Mouse (Mus musculus) neural tube, embryonic 15.5 days (tissue): ENCODE results near the gene Gm39566. TPM values are rescaled to one million over a fixed set of nuclear protein-coding genes. Genes with fewer than 3 reads are reported as not detected.
A peak's percentile ranks its signal among the peaks of the same experiment; 100 is the strongest.
"Not testable (repeated sequence)": the region's sequence is repeated elsewhere in the genome, so short reads cannot be mapped to it uniquely, and the experiment has no call there.

Source experiments
- ATAC-seq: fragments of 200-750 bp; cut with Nextera tagmentation; 2 replicates; pipeline ENCODE4 v1.8.0; 2017; ENCODE audit warnings: mild to moderate bottlenecking, moderate TSS enrichment, moderate library complexity; ENCODE audit not compliant: low FRiP score
- H3K27ac ChIP-seq: fragments of 300-500 bp; sonication (generic); replicated peaks from 2 replicates; pipeline ENCODE4 v1.5.1; 2015; ENCODE audit warnings: mild to moderate bottlenecking, inconsistent platforms
- H3K27me3 ChIP-seq: fragments of 300-500 bp; sonication (generic); replicated peaks from 2 replicates; pipeline ENCODE4 v1.6.1; 2015; ENCODE audit warnings: inconsistent platforms
- H3K36me3 ChIP-seq: fragments of 300-500 bp; sonication (generic); 2 replicates; pipeline ENCODE4 v1.6.1; 2015; ENCODE audit warnings: inconsistent platforms
- H3K4me1 ChIP-seq: fragments of 300-500 bp; sonication (generic); 2 replicates; pipeline ENCODE4 v1.6.1; 2015; ENCODE audit warnings: inconsistent platforms
- H3K4me2 ChIP-seq: fragments of 300-500 bp; sonication (generic); 2 replicates; pipeline ENCODE4 v1.6.1; 2015; ENCODE audit warnings: inconsistent platforms, mild to moderate bottlenecking, moderate library complexity
- H3K4me3 ChIP-seq: fragments of 300-500 bp; sonication (generic); replicated peaks from 2 replicates; pipeline ENCODE4 v1.5.1; 2015; ENCODE audit warnings: mild to moderate bottlenecking, inconsistent platforms
- H3K9ac ChIP-seq: fragments of 300-500 bp; sonication (generic); replicated peaks from 2 replicates; pipeline ENCODE4 v1.6.1; 2015; ENCODE audit warnings: mild to moderate bottlenecking, inconsistent platforms
- H3K9me3 ChIP-seq: fragments of 300-500 bp; sonication (generic); replicated peaks from 2 replicates; pipeline ENCODE4 v1.6.1; 2016; ENCODE audit warnings: inconsistent platforms
- WGBS: fragments of 180-500 bp; shearing (Covaris S2); methylation state at CpG from one replicate; pipeline ENCODE4 v1.1.7; 2015; ENCODE audit warnings: mixed read lengths; 5-methylcytosine and 5-hydroxymethylcytosine counted together
- polyA plus RNA-seq: library from polyadenylated mRNA; unstranded; fragments of >200 nt; fragmentation: Nextera tagmentation; extraction: Ambion mirVana; gene quantifications from 2 replicates; pipeline ENCODE4 v1.2.1, GENCODE M21; 2015

Gene Gm39566
- polyA plus RNA-seq: not detected in 2 replicates

GRCm38 (mm10) chr11:69815155-69815554 is at the start of gene Gm39566:
Gene Gm39566, minus strand, starts transcription at chr11:69815298.
- no peaks in the 10 kb centered on the region for H3K4me1 ChIP-seq
- H3K9ac ChIP-seq: no peak within 1 kb of the TSS
- H3K9me3 ChIP-seq: 0 out of 2 replicates have a peak, but pooled peaks cover 3% of the 10 kb centered on the region
- no peaks in the 10 kb centered on the region for H3K27me3 ChIP-seq
- no peak within 1 kb of the TSS for H3K4me3 ChIP-seq
- H3K4me2 ChIP-seq: no peak within 1 kb of the TSS
- WGBS: 69% methylated on average over 10 of the region's 10 CpGs
- H3K27ac ChIP-seq: no peak within 1 kb of the TSS
- no peak for ATAC-seq
- no peaks in the 10 kb centered on the region for H3K36me3 ChIP-seq

GRCm38 (mm10) chr11:69864138-69864860 is 49.2 kb upstream of the Gm39566 start:
- Histone ChIP-seq H3K27ac (no peak overlapping the region), H3K4me3 (no peak overlapping the region), H3K4me1 (no peaks in the 10 kb centered on the region), H3K27me3 (peaks cover 1% of the 10 kb centered on the region), H3K9ac (no peak overlapping the region), H3K36me3 (no peaks in the 10 kb centered on the region), H3K4me2 (no peak overlapping the region), H3K9me3 (no peaks in the 10 kb centered on the region)
- 48% methylated on average over 8 of the region's 8 CpGs for WGBS
- no peak for ATAC-seq

GRCm38 (mm10) chr11:69863729-69864128 is 48.6 kb upstream of the Gm39566 start:
- not testable (repeated sequence) for H3K9me3 ChIP-seq, H3K9ac ChIP-seq, H3K27ac ChIP-seq, H3K36me3 ChIP-seq, H3K27me3 ChIP-seq, H3K4me3 ChIP-seq, H3K4me2 ChIP-seq, H3K4me1 ChIP-seq, ATAC-seq
- WGBS: 84% methylated on average over 3 of the region's 3 CpGs

DNA sequence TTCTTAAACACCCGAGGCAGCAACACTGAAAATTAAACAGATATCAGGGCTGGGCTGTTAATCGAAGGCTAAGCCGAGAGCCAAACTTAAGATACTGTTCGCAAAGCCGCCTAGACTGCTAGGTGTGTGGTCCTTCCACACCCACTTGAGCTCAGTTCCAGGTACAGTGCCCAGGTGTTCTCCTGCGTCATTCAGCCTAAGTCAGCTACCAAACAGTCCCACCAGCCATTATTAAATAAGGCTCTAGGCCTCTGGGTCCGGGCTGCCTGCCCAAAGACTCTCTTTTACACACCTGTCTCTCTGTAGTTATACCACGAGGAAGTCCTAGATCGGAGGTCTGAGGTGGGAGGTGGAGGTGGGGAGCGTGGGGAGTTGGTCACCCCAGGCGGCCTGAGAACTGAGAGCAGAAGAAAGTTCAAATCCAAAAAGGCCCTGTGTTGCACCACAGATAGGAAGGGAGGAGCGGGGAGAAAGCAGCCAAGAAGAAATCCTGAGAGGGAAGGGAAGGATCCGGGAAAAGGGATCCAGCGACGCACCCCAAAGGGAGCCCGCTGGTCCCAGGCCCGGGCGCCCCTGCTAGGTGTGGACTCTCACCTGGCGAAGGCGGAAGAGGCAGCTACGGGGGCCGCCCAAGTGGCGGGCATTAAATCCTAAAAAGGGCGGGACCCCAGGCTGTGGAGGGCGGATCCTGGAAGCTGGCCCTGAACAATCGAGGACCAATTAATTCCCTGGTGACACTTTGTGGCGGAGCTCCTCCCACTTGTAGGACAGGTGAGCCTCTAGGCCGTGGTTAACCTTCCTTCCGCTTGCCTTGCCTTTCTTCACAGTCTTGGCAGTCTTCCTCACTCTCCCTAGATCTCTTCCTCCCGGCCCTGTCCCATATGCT is 43.3 kb upstream of the Gm39566 start, which contains the start of gene Tnk1:
Gene Tnk1, minus strand, starts transcription at position 618 of the 886 bp plus-strand sequence.
- H3K36me3 ChIP-seq: no peaks in the 10 kb centered on the region
- no peak within 1 kb of the TSS for H3K9ac ChIP-seq
- no peak within 1 kb of the TSS for H3K4me3 ChIP-seq
- 20% methylated on average over 30 of the region's 30 CpGs for WGBS
- ATAC-seq: no peak
- no peaks in the 10 kb centered on the region for H3K9me3 ChIP-seq
- peaks cover 6% of the 10 kb centered on the region; the same call in 1 of the 2 replicates for H3K4me1 ChIP-seq
- no peak within 1 kb of the TSS for H3K4me2 ChIP-seq
- H3K27ac ChIP-seq: no peak within 1 kb of the TSS
- peaks cover 20% of the 10 kb centered on the region for H3K27me3 ChIP-seq

- H3K9ac ChIP-seq: no peak overlapping the region
- no peak for ATAC-seq
- H3K4me1 ChIP-seq: peaks cover 8% of the 10 kb centered on the region
- H3K36me3 ChIP-seq: peaks cover 18% of the 10 kb centered on the region
- no peak overlapping the region for H3K4me3 ChIP-seq
- 30% methylated on average over 16 of the region's 16 CpGs for WGBS
- H3K27me3 ChIP-seq: peaks cover 20% of the 10 kb centered on the region
- H3K9me3 ChIP-seq: no peaks in the 10 kb centered on the region
- H3K4me2 ChIP-seq: no peak overlapping the region
- no peak overlapping the region for H3K27ac ChIP-seq
These were observed 40.2 kb upstream of the Gm39566 start for GRCm38 (mm10) chr11:69855347-69855746.

GRCm38 (mm10) chr11:69854680-69855079 is 39.6 kb upstream of the Gm39566 start:
- H3K27ac ChIP-seq: no peak overlapping the region
- H3K4me2 ChIP-seq: no peak overlapping the region
- no peaks in the 10 kb centered on the region for H3K9me3 ChIP-seq
- peaks cover 10% of the 10 kb centered on the region for H3K4me1 ChIP-seq
- ATAC-seq: no peak
- no peak overlapping the region for H3K9ac ChIP-seq
- peaks cover 24% of the 10 kb centered on the region for H3K36me3 ChIP-seq
- peaks cover 20% of the 10 kb centered on the region for H3K27me3 ChIP-seq
- 92% methylated on average over 10 of the region's 10 CpGs for WGBS
- H3K4me3 ChIP-seq: no peak overlapping the region

DNA sequence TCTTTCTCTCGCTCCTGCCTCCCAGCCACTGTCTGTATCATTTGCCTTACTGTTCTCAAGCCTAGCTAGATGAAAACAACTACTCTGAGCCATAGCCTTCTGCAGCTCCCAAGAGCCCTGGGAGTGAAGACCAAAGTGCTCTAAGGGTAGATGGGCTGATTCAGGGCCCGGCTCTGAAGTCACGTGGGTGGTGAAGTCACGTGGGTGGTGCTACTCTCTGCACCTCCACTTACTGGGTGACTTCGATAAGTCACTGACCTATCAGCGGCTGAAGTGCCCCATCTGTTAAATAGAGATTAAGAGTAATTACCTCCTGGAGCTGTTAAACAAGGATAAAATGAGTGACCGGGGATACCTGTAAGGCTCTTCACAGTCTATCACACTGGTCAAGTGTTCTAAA is 38.9 kb upstream of the Gm39566 start:
- no peak overlapping the region for H3K4me3 ChIP-seq
- 74% methylated on average over 7 of the region's 7 CpGs for WGBS
- peaks cover 16% of the 10 kb centered on the region for H3K27me3 ChIP-seq
- peaks cover 10% of the 10 kb centered on the region for H3K4me1 ChIP-seq
- no peak overlapping the region for H3K4me2 ChIP-seq
- no peak overlapping the region for H3K9ac ChIP-seq
- ATAC-seq: no peak
- peaks cover 31% of the 10 kb centered on the region for H3K36me3 ChIP-seq
- H3K27ac ChIP-seq: no peak overlapping the region
- H3K9me3 ChIP-seq: no peaks in the 10 kb centered on the region

GRCm38 (mm10) chr11:69850754-69851153 is 35.7 kb upstream of the Gm39566 start:
- peaks cover 31% of the 10 kb centered on the region for H3K4me1 ChIP-seq
- ATAC-seq: no peak
- no peak overlapping the region for H3K27ac ChIP-seq
- no peak overlapping the region for H3K9ac ChIP-seq
- no peaks in the 10 kb centered on the region for H3K27me3 ChIP-seq
- 73% methylated on average over 8 of the region's 8 CpGs for WGBS
- no peaks in the 10 kb centered on the region for H3K9me3 ChIP-seq
- H3K4me3 ChIP-seq: no peak overlapping the region
- peaks cover 40% of the 10 kb centered on the region for H3K36me3 ChIP-seq
- H3K4me2 ChIP-seq: no peak overlapping the region

GRCm38 (mm10) chr11:69849884-69850283 is 34.8 kb upstream of the Gm39566 start:
- no peak overlapping the region for H3K4me3 ChIP-seq
- no peak overlapping the region for H3K4me2 ChIP-seq
- 92% methylated on average over 15 of the region's 15 CpGs for WGBS
- no peak for ATAC-seq
- H3K27me3 ChIP-seq: no peaks in the 10 kb centered on the region
- H3K9ac ChIP-seq: no peak overlapping the region
- peaks cover 33% of the 10 kb centered on the region for H3K4me1 ChIP-seq
- H3K36me3 ChIP-seq: peaks cover 40% of the 10 kb centered on the region
- H3K27ac ChIP-seq: no peak overlapping the region
- H3K9me3 ChIP-seq: no peaks in the 10 kb centered on the region

DNA sequence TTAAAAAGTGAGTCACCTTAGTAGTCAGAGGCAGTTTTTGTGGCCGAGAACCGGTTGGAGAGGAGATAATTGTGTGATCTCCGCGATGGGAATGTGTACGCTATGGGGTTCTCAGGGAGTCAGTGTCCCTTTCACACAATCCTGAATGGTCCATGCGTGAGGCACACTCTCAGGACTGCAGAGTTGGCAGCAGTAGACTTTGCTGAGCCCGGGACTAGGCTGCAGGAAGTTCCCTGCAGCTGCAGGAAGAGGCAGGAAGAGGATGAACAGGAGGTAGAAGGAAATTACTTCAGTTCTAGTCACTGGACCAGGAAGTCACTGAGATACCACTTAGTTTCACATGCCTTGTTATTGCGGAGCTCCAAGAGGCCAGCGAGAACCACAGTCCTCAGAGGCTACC is 34.0 kb upstream of the Gm39566 start:
- Histone ChIP-seq H3K4me1 (peaks cover 33% of the 10 kb centered on the region), H3K9ac (no peak overlapping the region), H3K4me2 (no peak overlapping the region), H3K27me3 (no peaks in the 10 kb centered on the region), H3K27ac (no peak overlapping the region), H3K36me3 (peaks cover 40% of the 10 kb centered on the region), H3K9me3 (no peaks in the 10 kb centered on the region), H3K4me3 (no peak overlapping the region)
- ATAC-seq: no peak
- 90% methylated on average over 9 of the region's 9 CpGs for WGBS

GRCm38 (mm10) chr11:69848021-69848420 is 32.9 kb upstream of the Gm39566 start:
- no peak overlapping the region for H3K27ac ChIP-seq

More at GRCm38 (mm10) chr11:69848021-69848420, 32.9 kb upstream of the Gm39566 start:
- Histone ChIP-seq H3K9me3 (no peaks in the 10 kb centered on the region), H3K4me1 (peaks cover 33% of the 10 kb centered on the region), H3K4me2 (peak overlapping the region; percentile 85), H3K27me3 (no peaks in the 10 kb centered on the region), H3K9ac (peak overlapping the region; percentile 81; the same call in 1 of the 2 replicates), H3K36me3 (peaks cover 40% of the 10 kb centered on the region), H3K4me3 (peak overlapping the region; percentile 66)
- ATAC-seq: no peak
- WGBS: 95% methylated on average over 6 of the region's 6 CpGs
